Mouse (Mus musculus) neural tube, embryonic 10.5 days (tissue): ENCODE data around the gene Tsga10ip.

Experiments used
- DNase-seq: peaks from one replicate; pipeline ENCODE4 v3.0.0-alpha.2; 2017; ENCODE audit warnings: low spot score; ENCODE audit errors: extremely low spot score

Gene Tsga10ip

DNA sequence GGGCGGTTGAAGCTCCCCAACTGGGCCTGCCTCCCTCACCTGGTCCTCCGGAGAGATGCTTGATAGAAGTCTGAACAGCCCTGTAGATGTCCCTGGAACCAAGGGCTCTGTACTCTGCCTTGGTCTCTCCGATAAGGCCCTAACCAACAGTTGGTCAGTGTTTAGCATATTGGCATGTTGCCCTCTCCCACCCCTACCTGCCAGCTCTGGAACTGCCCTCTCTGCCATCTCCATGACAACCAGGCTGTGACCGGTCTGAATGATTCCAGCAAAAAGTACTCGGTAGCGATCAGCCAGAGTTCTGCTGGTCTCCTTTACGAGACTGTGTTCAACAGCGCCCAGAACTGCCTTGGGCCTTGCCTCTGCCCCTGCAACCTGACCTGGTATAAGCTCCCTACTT is at the start of gene Tsga10ip:
Gene Tsga10ip (minus strand): TSS at position 234 of the 400 bp plus-strand sequence.
- no peak for DNase-seq

DNA sequence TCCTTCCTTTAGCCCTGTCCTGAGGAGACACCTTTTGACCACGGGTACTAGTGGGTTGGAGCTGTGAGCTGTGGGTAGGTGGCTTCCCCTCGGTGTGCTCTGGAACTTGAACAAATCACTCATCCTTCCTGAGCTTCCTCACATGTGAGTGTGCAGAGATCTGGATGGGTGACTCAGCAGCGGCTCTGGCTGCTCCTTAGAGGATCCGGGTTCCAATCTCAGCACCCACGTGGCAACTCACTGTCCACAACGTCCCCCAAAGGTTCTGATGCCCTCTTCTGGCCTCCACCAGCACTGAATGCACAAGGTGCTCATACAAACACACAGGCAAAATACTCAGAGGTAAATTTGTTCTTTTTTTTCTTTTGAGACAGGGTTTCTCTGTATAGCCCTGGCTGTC is 49.4 kb upstream of the Tsga10ip start:
- no peak for DNase-seq

DNA sequence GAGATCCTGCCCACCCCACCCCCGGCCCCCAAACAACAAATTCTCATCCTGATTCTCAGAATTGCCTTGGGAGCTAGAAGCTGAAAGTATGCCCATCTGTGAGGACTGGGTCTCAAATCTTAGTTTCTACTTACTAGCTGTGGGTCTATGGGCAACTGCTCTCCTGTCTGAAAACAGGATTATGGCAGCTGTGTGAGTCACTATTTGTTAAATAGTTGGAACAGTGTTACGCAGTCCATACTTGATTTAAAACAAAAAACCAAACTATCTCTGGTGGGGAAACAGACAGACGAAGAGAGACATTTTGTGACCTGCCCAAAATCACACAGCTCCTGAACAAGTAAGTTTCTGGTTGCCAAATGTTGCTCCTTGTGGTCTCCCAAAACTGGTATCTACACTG is 47.3 kb upstream of the Tsga10ip start:
- no peak for DNase-seq

DNA sequence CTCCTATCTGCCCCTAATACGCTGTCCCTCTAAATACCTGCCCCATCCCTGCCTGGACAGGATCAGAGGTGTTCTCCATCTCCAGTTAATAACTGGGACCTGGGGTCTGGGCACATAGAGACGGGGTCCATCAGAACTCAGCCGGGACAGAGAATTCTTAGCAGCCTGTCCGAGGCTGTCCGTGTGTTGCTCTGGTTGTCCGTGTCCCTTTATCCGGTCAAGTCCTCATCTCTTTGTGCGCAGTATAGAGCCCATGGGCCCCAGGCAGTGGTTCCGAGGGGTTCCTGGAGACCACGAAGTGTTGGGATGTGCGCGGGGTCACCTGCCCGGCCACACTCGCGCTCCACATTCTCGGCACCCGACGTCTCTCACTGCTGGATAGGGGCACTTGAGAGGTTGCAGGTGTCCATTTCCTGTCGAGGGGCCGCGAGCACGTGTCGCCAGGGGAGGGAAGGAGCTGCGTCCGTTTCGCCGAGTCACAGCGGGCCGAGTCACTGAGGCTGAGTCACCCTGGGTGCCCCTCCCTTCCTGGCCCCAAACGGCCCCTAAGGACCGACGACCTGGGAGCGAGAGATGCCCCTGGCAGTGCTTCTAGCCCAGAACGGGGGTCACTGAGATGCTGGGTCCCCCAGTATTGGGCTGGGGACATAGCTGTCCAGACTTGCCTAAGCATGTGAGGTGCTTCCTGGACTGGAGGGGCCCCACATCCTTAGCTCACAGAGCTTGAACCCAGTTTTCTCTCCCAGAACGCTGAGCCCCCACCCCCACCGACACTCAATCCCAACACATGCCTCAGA is 46.2 kb upstream of the Tsga10ip start:
- peak; percentile 46 for DNase-seq

DNA sequence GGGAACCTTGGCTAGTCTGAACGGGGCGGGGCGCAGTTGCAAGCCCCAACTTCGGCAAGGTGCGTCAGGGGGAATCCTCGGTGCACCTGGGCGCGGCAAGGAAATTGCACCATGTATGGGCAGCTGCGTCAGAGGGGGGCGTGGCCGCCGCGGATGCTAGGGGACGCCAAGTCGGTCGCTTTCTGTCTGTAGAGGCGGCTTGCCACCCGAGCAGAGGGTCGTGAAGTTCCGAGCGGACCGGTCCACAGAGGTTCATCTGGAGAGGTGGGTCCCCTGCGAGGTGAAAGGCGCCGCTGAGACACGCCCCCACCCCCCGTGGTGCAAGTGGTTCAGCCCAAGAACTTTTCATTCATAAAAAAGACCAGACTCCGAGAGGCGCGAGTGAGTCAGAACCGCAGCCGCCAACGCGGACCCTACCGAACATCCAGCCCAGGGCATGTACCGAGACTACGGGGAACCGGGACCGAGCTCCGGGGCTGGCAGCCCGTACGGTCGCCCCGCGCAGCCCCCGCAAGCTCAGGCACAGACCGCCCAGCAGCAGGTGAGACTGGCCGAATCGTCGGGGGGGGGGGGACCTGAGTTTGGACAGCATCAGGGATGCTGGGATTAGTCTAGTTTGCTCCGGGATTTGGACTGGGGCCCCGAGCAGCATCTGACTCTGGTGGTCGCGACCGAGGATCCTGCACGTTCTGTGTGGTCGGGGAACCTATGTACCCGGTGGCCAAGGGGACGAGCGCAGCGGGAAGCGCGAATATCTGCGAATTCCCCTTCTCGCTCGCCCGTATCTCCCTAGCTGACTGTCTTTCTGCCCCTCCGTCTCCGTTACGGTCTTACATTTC is 45.4 kb upstream of the Tsga10ip start, which contains the start of gene Fosl1:
Gene Fosl1 (plus strand): TSS at position 33 of the 839 bp plus-strand sequence.
- peak; percentile 68 for DNase-seq

DNA sequence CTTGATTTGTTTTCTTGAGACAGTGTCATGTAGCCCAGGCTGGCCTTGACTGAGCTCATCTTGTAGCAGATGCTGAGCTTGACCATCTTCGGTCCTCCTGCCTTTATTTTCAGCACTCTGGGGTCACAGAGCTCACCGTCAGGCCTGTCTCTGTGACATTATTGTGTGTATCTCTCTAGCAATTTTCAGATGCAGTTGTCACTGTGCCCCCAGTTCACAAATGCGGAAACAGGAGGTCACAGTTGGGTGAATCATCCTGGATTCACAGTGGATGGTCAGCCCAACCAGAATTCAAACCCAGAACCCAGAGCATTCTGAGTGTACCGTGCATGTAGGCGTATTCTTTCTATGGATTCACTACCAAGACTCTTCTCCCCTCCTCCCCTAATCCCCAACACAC is 43.4 kb upstream of the Tsga10ip start:
- DNase-seq = no peak

DNA sequence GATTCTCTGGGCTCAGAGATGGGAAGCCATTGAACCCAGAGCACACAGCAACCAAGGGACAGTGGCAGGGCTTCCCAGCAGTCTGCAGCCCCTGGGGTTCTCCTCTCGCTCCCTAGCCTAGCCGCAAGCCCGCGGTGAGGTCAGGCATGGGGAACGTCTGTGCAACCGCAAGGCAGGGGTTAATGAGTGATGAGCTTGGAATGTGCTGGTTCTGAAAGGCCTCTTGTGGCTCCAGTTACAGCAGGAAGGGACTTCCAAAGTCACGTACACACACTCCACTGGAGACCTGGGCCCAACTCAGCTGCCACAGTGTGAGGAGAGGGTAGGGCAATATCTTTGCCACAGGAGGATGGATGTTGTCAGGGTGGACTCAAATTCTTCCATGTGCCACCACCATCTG is 42.6 kb upstream of the Tsga10ip start:
- DNase-seq = no peak

DNA sequence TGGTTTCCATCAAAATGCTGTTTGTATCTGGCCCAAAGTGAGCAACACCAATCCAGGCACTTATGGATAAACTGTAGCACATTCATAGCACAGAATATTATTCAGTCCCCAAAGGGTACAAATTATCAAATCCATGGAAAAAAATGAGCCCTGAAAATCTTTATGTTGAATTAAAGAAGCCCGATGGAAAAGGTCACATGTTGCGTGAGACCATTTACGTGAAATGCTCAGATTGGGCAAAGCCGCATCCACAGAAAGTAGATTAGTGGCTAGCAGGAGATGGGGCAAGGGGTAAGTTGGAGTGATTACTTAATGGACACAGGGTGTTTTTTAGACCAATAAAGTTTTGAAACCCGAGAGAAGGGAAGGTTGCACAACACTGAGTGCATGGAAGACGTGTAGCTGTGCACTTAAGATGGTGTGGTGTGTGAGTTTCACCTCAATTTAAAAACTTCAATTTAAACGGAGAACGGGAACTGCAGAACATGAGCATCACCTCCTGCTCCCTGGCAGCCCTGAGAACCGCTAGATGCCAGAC is 42.1 kb upstream of the Tsga10ip start:
- no peak for DNase-seq

DNA sequence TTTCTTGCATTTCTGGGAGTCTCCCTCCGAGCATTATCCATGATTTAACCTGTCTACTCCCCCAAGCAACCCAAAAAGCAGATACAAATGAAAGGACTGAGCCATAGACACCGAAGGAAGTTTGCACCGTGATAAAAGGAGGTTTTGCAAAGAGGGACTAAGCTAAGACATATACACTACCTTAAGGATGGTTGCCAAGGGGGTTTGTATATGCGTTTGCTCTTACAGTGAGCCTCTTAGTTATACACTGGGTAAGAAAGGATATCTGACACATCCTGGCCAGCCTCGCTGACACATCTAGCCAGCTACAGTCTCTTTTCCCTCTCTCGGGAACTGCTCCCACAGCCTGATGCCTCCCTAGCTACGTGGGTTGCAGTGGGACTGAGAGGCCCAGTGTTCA is 31.6 kb upstream of the Tsga10ip start:
- DNase-seq = no peak

DNA sequence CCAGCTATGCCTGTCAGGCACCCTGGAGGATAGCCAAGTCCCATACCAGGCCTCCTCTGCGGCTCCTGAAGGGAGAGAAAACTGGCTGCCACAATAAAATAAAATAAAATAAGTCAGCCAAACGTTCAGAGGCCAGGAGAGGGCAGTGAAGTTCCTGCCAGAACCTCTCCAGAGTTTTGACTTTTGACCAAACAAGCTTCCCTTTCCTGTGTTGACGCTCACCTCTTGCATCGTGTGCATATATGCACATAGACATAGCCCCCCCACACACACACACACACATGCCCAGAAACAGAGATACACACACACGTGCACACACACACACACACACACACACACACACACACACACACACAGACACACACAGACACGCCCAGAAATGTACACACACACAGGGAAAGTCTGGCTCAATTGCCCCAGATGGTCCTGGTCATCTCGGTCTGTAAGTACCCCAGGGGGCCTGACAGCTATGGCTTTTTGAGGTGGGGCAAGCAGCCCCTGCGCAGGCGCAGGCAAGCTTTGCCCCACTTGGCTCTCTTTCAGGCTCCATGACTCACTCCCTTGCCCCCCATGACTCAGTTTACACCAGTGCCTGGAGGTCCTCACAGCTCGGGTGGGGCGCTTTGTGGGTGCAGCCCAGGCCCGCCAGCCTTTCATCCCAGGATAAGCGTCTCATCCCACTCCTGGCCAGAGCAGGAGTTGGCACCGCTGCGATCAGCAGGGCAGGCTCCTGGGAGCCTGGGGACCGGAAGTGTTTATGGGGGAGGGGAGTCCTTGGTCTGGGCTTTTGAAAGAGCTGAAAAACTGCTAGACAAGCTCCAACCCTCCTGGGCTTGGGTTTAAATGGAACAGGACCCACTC is 30.9 kb upstream of the Tsga10ip start:
- peak; percentile 39 for DNase-seq

DNA sequence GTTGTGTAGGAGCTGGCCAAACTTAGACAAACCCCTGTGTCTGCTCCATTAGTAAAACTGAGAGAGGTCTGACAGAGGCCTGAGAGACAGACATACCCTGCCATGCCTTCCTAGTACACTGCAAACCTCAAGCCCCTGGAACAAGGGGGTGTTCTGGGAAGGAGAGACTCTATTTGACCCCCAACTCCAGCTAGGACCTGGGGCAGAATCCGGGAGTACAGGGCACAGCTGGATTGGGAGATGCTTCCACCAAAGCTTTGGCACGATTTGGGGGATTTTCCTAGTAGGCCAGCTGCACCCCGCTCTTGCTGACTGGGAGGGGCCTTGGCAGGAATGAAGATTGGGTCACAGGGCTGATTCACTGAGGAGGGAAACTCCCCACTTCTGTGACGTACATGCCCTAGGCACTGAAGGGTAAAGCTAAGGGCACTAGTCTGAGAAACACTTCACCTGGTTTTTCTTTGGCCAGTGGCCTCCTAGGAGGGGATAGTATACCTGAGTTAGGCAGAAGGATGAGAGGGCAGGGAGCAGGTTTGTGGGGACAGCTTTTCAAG is 29.7 kb upstream of the Tsga10ip start:
- DNase-seq = no peak

DNA sequence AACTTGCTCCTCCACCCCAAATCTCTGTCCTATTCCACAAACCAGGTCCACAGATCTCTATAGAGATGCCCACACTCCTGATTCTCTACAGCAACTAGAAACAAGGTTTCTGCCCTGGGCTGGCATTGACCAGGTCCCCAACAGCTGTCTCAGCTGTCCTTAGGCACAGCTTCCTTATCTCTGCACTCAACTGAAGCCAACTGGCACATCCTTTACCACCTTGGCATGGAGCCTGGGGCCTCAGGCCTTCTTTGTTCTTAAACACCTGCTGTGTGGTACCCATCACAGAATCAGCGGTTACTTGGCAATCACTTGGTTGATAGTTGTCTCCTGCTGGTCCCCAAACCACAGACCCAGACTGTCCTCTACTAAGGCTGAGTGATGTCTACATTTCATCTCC is 28.1 kb upstream of the Tsga10ip start:
- DNase-seq = no peak

DNA sequence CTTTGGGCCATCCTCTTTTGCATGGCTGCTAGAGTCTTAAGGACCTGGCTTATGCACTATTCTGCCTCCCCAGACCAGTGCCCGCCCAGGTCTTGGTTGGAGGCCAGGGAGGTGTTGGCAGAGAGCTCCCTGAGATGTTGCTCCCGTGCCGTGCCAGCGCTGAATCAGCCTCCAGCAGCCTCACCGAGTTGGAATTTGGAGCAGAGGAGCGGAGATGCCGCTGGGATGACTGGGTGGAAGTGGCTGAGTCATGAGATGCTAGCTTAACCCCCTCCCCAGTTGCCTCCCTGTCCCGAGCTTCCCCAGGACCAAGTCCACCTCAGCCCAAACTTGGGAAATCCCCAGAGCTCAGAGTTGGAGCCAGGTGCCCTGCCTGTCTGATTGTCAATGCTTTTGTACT is 27.5 kb upstream of the Tsga10ip start:
- DNase-seq = no peak

DNA sequence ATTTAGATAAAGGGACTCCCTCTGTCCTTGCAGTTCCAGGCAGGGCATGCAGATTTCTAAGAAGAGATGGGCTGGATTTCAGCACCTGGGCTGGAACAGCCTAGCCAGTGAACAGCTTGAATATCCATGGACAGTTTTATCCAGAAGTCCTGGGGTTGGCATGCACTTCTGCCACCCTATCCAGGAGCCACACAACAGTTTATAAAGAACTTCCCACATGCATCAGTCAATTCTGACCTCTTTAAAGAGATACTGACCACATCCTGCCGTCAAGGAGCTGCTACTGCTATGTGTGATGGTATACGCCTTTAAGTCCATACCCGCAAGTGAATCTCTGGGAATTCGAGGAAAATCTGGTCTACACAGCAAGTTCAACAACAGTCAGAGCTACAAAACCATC is 26.9 kb upstream of the Tsga10ip start:
- DNase-seq = no peak

DNA sequence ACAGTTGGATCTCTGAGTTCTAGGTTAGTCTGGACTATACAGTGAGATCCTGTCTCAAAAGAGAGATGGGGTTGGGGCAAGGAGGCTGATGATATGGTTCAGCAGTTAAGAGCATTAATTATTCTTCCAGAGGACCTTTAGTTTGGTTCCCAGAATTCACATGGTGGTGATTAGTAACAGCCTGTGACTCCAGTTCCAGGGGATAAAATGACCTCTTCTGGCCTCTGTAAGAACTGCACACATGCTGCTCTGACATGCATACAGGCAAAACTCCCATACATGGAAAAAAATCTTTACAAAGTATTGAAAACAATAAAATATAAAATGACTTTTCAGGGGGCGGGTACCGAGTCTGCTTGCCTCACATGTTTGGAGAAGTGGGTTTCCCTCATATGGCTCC is 25.8 kb upstream of the Tsga10ip start:
- DNase-seq = no peak

DNA sequence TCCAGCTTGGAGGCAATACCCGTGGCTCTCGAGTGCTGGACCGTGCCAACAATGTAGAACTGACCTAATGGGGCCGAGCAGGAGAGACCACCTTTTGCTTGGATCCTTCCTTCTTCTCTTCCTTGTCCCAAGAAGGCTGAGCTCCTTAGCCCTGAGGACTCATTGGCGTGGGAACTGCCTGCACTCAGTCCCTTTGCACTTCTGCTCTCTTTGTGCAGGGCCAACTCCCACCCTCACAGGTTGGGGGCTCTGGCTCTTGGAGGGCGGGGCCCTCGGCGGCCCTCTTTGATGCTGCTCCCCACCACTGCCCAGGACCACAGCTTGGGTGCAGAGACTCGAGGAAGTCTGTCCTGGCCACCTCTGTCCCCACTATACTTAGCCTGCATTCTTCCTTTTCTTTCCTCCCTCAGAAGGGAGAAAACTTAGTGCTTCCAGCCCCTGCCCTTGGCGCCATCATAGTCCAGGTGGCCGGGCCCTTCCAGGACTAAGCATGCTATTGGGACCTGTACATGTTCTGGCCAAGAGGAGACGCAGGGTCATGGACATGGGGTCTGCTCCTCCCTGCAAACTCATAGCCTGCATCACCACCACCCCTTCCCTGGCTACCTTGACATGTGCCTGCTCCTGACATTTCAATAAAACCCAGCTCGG is 24.4 kb upstream of the Tsga10ip start:
- no peak for DNase-seq

DNA sequence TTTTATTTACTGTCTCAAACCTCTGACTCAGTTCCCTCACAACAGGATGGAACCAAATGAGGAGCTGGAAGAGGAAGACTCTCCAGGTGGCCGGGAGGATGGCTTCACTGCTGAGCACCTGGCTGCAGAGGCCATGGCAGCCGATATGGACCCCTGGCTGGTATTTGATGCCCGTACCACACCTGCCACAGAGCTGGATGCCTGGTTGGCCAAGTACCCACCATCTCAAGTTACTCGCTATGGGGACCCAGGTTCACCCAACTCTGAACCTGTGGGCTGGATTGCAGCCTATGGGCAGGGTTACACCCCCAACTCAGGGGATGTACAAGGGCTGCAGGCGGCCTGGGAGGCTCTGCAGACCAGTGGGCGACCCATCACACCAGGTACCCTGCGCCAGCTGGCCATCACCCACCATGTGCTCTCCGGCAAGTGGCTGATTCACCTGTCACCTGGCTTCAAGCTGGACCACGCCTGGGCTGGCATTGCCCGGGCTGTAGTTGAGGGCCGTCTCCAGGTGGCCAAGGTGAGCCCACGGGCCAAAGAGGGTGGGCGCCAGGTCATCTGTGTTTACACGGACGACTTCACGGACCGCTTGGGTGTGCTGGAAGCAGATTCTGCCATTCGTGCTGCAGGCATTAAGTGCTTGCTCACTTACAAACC is 23.7 kb upstream of the Tsga10ip start:
- DNase-seq = no peak

DNA sequence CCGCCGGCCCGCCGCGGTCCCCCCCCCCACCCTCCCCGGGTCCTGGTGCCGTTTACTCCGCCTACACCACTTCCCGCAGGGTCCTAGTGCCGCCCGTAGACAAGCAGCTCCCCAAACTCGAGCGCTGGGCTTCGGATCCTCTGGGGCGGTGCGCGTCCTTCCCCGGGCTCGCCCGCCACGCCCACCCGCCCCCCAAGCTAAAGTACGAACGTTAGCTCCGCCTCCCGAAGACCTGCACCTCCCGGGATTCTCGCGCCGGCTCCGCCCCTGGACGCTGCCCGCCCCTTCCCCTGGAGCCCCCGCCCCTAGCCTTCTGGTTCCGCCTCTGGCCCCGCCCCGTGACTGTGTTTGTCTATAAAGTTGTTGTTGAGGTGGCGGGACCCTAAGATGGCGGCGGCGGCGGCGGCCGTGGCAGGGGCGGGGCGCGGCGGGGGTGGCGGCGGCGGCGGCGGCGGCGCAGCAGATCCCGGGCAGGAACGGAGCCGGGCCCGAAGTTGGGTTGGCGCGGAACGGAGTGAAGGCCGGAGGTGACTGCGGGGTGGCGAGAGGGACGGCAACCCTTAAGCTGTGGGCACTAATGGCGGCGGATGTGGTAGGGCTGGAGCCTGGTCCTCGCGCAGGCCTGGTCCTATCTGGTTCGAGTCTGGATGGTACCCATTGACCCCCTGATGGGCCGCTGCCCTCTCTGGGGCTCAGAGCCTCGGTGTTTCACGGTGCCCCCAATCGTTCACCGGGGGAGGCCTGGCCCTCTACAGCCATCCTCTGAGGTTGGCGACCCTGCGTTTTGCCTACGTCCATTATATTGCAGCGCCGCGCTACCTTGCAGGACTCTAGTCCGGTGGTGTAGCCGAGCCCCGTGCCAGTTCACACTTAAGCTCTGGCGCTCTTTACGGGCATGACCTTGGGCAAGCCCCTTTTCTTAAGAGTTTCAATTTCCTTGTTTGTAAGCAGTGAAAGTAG is 22.7 kb upstream of the Tsga10ip start, which contains the start of the genes Drap1 and AI837181:
Gene Drap1 (minus strand): TSS at position 198 of the 960 bp plus-strand sequence.
Gene AI837181 (plus strand): TSS at position 363 of the 960 bp plus-strand sequence.
- DNase-seq = peak; percentile 97
